Mouse (Mus musculus) retina, postnatal 7 days (tissue): Measurements from ENCODE around the gene Ltc4s.

Experiments used
- DNase-seq: peaks from one replicate; pipeline ENCODE4 v3.0.0-alpha.2; 2012; ENCODE audit warnings: low read depth, low spot score

Ltc4s gene

DNA sequence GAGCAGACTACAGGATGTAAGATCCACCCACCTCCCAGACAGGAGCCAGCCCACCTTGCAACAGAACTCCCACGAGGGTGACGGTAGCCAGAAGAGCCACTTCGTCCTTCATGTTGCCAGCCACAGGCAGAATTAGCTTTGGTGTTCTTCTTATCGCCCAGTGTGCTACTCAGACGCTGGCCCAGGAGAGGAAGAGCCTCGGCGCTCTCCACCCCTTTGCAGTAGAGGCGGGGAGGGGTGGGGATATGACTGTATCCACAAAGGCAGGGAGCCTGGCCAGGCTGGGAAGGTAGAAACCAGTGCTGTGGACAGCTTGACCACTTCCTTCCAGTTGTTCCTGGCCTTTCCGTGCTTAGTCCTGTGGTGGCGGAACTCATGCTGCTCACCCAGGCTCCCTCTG lies at the start of gene Ltc4s:
Ltc4s (minus strand) TSS at position 293 of the 400 bp plus-strand sequence.
- no peak for DNase-seq

DNA sequence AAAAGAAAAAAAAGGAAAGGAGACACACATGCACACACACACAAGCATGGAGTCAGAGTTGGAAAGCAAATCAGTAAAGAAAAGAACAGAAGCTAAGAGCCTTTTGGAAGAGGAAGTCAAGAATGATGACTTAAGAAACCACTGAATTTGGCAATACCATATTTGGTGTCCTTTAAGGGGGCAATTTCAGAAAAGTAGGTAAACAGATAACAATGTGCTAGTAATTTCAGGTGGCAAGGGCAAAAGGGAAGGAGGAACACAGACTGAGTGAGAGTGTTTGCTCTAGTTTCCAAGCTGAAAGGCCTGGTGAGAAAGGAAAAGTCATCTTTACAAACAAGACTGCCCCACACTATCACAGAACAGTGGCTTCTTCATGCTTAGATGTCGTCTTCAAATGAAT lies 48.0 kb upstream of the Ltc4s start:
- DNase-seq: no peak

DNA sequence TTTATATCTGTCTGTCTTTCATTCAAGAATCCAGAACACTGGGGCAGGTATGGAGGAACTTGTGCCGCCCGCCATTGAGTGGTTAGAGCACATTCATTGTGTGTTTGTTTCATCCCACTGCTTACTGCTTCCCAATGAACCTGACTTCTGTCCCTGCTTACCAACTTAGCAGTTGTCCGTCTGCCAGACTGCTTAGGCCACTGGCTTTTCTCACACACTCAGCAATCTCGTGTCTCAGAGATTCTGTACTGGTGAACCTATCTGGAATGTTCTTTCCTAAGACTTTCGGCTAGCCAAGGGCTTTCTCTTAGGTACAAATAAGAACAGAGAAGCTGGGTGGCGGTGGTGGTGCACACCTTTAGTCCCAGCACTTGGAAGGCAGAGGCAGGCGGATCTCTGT lies 47.3 kb upstream of the Ltc4s start:
- no peak for DNase-seq

DNA sequence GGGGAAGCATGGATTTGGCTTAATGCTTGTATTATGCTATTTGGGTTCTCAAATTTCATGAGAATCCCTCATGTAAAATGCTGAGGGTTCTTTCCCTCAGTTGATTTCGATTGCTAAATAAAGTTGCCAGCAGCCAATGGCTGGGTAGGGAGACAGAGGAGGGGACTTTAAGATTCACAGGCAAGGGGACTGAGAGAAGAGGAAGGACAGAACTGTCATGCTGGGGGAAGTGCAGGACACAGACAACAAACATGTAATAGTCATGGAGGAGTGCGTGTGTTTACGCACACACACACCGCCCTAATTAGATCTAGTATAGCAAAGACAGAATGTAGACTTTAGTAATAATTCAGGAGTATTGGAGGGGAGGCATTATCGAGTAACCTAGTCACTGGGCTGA lies 46.8 kb upstream of the Ltc4s start:
- no peak for DNase-seq

DNA sequence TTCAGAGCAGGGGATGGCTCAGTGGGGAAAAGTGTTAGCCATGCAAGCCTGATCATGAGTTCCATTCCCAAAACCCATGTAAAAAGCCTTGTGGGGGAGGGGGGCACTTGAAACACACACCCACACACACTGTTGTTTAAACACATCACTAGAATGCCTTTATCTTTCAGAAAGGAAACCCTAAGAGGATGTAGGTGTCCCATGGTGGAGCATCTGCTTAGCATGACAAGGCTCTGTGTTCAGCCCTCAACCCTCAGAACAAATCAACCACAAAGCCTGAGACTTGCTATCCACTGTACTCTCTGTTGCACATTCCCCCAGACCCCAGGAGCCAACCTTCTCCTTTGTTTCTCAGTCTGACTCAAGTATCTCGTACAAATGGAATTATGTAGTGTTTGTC lies 41.6 kb upstream of the Ltc4s start:
- DNase-seq: no peak

DNA sequence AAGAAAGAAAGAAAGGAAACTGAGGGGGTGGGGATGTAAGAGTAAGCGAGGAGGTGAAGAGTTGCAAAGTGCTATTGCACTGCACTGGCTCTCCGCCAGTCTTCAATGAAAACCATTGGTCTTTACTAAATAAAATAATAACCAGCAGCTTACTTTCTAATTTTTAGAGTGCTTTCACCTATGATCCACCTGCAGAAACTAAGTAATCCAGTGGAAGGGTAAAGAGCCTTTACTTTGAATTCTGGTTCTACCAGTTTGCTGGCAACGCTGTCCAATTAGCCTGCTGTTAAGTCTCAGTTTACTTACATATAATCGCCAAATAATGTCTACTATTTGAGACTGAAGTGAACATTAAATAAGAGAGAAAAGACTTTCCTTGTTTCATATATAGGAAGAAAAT lies 40.6 kb upstream of the Ltc4s start:
- no peak for DNase-seq

DNA sequence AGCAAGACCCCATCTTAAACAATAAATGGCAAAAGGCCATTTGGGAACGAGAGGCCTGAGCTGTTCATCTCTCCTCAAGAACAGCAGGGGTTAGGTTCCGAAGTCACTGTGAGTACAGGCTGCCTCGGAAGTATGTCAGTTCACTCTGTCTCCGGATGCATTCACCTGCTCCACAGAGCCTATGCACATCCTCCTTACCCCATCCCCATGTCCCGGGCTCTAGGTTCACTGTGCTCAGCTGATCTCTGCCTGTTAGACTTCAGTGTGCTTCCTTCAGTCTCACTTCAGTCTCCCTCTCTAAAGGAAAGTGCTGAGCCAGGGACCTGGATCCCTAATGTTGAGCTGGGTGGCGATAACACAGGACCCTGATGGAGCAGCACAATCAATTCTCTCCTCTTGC lies 39.3 kb upstream of the Ltc4s start:
- DNase-seq: no peak

DNA sequence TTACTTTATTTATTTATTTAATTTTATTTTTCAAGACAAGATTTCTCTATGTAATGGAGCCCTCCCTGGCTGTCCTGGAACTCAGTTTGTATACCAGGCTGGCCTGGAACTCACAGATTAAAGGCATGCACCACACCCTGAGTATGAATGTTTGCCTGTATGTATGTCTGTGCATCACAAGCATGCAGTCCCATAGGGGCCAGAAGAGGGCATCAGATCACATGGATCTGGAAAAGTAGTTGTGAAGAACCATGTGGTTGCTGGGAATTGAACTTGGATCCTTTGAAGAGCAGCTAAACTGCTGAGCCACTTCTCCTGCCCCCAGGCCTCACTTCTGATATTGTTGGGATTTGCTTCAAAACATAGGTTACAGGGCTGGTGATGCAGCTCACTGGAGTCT lies 38.6 kb upstream of the Ltc4s start:
- DNase-seq: no peak

DNA sequence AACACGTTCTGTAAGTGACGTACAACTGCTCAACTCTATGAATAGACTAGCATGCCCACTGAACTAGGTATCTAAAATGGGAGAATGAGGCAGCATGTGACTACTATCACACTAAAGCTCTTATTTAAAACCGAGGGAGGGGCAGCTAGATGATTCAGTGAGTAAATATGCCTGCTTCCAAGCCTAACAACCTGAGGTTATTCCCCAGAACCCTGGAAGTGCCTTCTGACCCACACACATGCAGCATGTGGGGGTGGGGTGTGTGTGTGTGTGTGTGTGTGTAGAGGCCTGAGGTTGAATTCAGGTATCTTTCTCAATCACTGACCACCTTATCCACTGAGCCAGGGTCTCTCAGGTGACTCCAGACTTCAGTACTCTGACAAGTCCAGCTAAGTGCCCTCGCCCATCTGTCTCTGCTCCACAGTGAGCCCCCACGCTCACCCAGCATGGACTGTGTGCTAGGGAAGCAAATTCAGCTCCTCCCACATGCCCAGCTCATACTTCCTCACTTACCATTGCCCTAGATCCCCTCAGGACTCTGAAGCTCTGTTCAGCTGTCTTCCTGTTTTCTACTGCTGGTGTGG lies 37.2 kb upstream of the Ltc4s start:
- DNase-seq: no peak

DNA sequence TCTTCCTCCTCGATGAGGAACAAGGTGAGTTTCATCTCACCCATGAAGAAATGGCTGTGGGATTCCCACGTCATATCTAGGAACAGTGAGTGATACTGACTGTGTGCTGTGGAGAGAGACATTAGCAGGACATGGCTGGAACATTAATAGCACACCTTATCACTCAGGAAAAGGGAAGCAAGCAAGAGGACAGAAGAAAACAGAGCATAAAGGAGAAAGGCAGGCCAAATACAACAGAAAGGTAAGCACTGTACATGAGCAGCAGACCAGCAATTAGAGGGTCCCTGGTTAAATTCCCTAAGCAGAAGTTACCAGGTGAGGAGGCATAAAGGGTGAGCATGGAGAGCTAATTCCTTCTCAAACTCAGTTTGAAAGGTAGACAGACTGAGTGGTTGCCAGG lies 36.7 kb upstream of the Ltc4s start:
- DNase-seq: no peak

DNA sequence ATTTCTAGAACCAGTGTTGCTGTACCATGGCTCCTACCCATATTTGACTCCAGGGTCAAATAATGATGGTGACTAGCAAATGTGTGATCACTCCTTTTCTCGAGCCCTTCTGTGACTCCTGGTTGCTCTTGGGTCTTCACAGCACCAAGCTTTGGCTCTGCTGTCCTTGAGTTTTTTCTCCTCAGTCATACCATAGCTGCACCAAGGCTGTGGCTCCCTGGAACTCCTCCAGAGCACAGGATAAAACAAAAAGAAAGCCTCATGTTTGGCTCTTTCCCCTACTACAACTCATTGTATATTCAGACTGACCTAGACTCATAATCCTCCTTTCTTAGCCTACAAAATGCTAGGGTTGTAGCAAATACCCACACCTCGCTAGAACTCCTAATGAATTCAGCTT lies 34.4 kb upstream of the Ltc4s start:
- DNase-seq: no peak

DNA sequence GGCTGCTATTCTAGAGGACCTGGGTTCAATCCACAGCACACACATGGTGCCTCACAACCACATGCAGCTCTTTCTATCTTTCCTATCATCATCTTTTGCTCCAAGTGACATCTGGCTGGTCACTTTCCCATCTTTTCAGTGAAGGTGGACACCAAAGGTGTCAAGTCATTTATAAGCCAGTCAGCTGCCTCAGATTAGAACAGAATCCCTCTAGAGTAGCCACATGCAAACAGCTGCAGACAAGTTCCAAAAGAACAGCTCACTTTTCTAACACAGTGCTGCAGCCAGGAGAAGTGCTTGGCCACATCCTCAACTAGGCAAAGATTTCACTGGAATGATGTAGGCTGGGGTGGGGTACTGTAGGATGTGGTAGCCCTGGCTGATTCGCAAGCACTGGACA lies 31.5 kb upstream of the Ltc4s start:
- no peak for DNase-seq

DNA sequence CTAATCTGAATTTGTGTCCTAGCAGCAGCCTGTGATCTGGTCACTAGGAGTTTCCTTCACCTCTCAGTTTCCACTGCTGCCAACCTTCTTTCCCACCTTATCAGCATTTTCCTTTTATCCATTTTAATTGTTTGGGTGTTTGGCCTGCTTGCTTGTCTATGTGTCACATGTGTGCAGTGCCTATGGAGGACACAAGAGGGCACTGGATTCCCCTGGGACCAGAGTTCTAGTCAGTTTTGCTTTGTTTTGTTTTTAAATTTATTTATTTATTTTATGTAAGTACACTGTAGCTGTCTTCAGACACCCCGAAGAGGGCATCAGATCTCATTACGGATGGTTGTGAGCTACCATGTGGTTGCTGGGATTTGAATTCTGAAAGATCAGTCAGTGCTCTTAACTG lies 30.7 kb upstream of the Ltc4s start:
- DNase-seq: no peak

DNA sequence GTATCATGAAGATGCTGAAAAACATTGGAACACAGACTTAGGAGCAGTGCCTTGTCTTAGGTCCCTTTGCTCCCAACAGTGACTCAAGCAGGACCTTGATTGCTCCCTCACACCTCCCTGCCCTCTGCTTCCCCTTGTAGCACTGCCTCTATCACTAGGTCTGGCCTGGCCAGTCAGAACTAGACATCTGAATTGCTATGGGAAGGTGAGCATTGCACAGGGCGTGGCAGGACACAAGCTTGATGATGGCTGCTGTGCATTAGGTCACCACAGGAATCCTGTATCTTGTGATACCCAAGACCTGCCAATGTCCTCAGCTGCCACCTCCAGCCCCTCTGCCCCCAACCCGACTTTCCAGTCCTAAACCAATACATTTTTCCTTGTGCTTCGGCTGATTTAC lies 28.6 kb upstream of the Ltc4s start:
- no peak for DNase-seq

DNA sequence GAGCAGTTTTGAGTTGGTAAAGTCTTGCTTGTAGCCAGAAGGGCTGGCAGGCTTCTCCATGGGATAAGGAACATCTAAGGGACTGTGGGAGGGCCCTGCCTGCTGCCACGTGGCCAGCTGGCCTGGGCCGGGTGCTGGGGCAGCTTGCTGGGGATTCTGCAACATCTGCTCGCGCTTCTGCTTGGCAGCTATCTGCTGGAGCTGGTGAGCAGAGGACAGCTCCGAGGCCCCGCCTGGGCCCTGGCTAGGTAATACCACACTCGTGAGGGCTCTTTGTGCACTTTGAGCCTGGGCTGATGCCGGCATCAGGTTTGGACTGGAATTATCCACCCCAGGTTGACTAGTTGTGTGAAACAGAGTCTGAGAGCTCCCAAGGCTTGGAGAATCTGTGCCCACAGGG lies 27.5 kb upstream of the Ltc4s start:
- DNase-seq: no peak

DNA sequence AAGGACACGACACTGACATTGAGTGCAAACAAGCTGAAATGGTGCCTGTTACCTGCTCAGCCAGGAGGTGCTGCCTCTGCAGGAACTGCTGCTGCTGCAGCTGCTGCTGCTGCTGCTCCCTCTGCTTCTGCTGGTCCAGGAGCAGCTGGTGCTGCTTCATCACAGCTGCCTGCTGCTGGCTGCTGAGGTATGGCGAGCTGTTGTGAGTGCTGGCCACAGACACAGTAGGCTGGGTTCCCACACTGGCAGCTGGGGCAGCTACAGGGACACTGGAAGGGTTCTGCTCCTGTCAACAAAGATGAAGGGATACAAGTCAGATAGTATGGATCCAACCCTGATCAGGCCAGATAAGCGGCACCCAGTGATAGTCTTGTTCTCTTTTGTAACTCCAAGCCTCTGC lies 24.8 kb upstream of the Ltc4s start:
- no peak for DNase-seq

DNA sequence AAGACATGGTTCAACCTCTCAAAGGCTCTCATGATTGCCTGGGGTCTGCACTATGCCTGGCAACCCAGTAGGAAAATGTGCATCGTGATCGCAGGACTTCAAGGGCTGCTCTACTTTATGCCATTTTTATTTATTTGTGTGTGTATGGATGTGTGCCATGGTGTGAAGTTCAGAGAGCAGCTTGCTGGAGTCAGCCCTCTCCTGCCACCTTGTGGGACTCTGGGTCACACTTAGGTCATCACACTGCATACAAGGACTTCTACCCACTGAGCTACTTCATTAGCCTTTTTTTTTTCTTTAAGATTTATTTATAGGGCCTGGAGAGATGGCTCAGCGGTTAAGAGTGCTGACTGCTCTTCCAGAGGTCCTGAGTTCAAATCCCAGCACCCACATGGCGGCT lies 23.6 kb upstream of the Ltc4s start:
- no peak for DNase-seq

DNA sequence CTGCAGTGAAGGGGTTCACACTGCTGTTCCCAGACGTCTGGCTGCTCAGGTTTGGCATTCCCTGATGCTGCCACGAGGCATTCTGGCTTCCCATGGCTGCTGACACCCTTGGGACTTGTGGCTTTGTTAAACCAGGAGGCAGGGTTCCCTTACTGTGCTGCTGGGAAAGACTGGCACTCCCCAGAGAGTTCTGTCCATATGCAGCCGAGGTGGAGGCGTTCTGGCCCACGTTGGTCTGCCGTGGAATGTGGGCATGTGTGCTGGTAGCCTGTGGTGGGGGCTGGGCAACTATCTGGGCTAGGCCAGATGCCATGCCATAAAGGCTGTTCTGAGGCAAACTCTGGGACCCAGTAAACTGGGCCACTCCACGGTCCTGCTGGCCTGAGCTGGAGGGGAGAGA lies 19.9 kb upstream of the Ltc4s start:
- no peak for DNase-seq

DNA sequence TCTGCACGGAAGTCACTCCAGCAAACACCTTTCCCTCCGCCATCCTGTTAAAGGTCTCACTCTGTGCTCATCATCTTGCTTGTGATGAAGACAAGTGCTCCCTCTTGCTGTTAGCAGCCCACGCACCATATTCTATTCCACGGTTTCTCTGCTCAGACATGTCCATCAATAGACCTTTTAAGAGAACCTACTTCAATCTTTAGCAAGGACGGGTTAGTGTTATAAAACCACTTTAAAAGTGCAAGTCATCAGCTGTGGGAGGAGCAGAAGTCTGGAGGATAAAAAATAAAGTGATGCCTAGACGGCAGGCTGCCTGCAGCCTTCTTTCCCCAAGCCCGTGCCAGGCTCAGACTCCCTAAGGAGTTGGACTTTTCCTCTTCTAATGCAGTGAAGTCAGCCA lies 18.2 kb upstream of the Ltc4s start:
- no peak for DNase-seq

DNA sequence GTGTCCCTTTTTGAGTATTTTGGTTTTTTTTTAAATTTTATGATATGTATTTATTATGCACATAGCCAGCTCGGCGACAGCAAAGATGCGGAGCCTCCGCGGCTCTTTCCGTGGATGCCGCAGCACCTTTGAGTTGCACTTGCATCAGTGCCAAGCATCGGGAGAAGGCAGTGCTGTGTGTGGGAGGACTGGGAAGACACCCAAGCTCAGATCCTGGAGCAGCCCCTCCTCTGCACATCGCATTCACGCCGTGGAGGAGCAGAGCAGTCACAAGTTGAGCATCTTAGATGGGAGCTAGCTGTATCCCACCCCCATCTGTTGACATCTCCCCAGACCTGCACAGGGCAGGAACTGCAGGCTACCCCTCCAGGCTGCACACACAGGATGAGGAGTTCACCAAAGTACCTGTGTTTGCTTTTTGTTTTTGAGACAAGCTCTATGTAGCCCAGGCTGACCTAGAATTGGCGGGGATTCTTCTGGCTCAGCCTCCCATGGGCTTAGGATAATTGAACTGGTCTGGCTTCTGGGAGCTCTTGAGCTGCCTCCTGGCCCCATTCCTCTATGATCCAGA lies 15.7 kb upstream of the Ltc4s start:
- no peak for DNase-seq

DNA sequence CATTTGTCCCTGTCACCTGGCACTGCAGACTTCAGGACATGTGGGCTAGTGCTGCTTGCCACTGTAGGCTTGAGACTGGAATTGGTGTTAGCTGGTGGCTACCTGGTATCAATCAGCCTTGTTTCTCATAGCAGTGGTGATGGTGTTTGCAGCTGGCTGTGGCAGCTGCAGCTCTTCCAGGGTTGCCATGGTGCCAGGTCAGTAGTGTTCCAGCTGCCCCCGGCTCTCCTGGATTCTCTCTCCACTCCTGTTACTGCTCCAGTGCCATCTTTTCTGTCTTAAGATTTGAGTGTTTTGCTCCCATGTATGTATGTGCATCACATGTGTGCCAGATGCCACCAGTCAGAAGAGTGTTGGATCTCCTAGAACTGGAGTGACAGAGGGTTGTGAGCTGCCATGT lies 15.0 kb upstream of the Ltc4s start:
- DNase-seq: no peak

DNA sequence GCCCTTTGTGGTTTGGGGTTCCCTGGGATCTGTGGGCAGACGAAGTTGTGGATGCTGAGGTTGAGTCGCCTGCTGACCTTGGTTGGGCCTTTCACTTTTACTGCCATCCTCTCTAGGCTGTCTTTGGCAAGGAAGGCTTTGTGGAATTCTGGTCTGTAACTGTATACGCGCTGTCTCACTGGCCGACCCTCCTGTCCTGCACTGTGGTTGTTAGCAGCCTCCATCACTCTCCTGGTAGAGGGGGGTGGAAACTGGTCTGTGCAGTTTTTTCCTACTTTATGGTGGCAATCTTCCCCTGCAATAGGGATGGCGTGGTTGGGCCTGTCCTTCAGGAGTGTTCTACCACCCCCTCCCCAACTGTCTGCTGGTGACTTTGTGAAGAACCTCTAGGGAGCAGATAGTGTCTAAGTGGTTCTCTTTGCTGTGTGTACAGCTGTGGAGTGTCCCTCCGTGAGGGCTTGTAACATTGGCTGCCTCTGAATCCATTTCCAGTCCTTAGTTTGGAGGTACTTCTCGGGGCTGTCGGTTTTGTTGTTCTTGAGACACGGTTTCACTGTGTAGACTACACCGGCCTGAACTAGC lies 14.4 kb upstream of the Ltc4s start:
- DNase-seq: no peak

DNA sequence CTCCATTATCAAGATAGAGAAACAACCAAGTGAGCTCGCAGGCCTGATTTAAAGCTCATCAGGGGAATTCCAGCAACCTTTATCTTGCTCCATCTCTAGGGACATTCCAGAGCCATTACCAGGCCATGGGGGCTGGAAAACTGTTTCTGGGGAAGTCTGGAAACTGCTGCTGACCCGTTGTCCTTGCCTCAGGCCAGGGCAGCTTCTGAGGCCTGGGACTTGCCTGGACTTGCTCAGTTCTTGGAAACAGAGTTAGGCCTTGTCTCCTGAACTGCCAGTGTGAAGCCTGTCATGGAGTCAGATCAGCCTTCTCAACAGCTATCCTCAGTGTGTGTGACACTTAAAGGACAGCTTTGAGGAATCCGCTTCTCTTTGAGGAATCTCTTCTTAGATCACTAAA lies 13.8 kb upstream of the Ltc4s start:
- no peak for DNase-seq
